Mouse (Mus musculus): ENCODE measurements around the gene Alox5ap. TPM values are rescaled to one million over a fixed set of nuclear protein-coding genes. Genes with fewer than 3 reads are reported as not detected.

Alox5ap gene
- 4.5 and 4.9 TPM in 2 replicates for polyA plus RNA-seq (2016; fragmentation: Nextera tagmentation; extraction: Ambion mirVana)

DNA sequence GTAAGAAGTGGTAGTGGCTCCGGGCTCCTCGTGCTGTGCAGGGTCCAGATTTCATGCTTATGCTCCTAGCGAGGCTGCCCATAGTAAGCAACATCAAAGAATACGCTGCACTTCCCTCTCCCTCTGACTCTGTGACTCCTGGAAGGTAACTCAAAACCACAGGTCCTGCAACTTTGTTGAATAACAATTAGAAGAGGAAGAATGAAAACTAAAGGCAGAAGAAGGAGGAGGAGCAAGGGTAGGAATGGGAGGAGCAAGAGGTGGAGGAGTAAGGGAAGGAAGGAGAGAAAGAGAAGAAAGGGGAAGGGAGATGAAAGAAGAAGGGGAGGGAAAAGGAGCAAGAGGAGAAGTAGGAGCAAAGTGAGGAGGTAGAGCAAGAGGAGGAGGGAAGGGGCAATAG is at the start of gene Alox5ap:
Alox5ap (plus strand) TSS at position 363 of the 400 bp plus-strand sequence.
- H3K4me2 ChIP-seq: no peak within 1 kb of the TSS
- H3K4me1 ChIP-seq (replicated peaks): 0 out of 2 replicates have a peak, but pooled peaks cover 6% of the 10 kb centered on the region
- H3K4me3 ChIP-seq: no peak within 1 kb of the TSS
- no peaks in the 10 kb centered on the region for H3K9me3 ChIP-seq (replicated peaks)
- H3K36me3 ChIP-seq: no peaks in the 10 kb centered on the region
- no peak for ATAC-seq (ENCODE audit: insufficient number of reproducible peaks, low FRiP score)
- H3K27me3 ChIP-seq (replicated peaks): no peaks in the 10 kb centered on the region
- H3K27ac ChIP-seq (ENCODE audit: poor library complexity, severe bottlenecking): no peak within 1 kb of the TSS
- WGBS: 64% methylated on average over 4 of the region's 4 CpGs
- no peak within 1 kb of the TSS for H3K9ac ChIP-seq

DNA sequence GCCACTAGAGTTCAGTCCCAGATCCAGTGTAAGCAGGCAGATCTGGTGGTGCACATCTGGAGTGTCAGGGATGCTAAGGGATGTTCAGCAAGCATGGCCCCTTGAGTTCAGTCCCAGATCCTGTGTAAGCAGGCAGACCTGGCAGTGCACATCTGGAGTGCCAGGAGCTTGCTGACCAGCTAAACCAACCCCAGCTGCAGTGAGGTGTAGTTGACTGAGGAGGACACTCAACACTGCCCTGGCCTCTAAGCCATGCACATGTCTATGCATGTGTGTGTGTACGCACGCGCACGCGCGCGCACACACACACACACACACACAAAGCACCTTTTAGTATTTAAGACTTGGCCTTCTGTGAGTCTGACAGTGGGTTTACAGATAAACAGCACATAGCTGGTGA is 49.0 kb upstream of the Alox5ap start:
- Histone ChIP-seq H3K4me2 (no peak overlapping the region), H3K9me3 (replicated peaks) (no peaks in the 10 kb centered on the region), H3K36me3 (peaks cover 68% of the 10 kb centered on the region), H3K27ac (ENCODE audit: poor library complexity, severe bottlenecking) (no peak overlapping the region), H3K4me3 (no peak overlapping the region), H3K4me1 (replicated peaks) (peaks cover 3% of the 10 kb centered on the region; the same call in 1 of the 2 replicates), H3K9ac (no peak overlapping the region), H3K27me3 (replicated peaks) (no peaks in the 10 kb centered on the region)
- ATAC-seq (ENCODE audit: insufficient number of reproducible peaks, low FRiP score): no peak
- 97% methylated on average over 7 of the region's 7 CpGs for WGBS

DNA sequence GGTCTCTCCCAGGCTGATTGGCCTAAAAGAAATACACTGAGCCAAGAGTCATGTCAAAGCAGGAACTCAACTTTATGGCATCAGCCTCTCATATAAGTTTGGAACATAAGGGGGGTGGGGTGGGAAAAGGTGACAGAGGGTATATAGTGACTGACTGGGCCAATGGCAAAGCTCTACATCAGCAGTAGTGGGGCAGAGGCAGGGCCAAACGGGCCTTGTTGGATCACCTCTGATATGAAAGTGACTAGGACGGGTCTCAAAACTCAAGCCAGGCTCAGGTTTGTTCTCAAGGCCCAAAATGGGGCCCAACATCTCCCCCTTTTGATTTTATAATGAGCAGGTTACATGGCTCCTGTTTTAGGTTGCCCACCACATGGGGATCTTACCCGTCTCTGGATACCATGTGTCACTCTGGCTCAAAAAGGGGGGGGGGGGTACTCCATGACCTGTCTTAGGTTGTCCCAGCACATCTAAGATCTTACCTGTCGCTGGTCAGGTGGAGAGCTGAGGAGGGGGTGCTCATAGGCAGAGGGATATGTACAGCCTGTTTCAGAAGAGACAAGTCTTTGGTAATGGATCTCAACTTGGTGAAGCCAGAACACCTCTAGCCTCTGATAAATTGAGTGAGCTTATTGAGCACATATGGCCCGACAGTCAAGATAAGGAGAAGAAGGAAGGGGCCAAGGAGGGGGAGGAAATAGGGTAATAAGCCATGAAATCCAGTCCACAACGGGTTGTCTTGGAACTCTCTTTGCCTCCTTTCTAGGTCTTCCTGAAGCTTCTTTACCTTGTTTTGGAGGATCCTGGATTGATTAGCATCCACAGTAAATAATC is 46.8 kb upstream of the Alox5ap start:
- Histone ChIP-seq H3K9me3 (replicated peaks) (peaks cover 8% of the 10 kb centered on the region; the same call in 1 of the 2 replicates), H3K36me3 (peaks cover 49% of the 10 kb centered on the region), H3K27ac (ENCODE audit: poor library complexity, severe bottlenecking) (no peak overlapping the region), H3K4me1 (replicated peaks) (peaks cover 3% of the 10 kb centered on the region; the same call in 1 of the 2 replicates), H3K4me3 (no peak overlapping the region), H3K9ac (no peak overlapping the region), H3K4me2 (no peak overlapping the region), H3K27me3 (replicated peaks) (no peaks in the 10 kb centered on the region)
- 68% methylated on average over 6 of the region's 6 CpGs for WGBS
- ATAC-seq (ENCODE audit: insufficient number of reproducible peaks, low FRiP score): no peak

DNA sequence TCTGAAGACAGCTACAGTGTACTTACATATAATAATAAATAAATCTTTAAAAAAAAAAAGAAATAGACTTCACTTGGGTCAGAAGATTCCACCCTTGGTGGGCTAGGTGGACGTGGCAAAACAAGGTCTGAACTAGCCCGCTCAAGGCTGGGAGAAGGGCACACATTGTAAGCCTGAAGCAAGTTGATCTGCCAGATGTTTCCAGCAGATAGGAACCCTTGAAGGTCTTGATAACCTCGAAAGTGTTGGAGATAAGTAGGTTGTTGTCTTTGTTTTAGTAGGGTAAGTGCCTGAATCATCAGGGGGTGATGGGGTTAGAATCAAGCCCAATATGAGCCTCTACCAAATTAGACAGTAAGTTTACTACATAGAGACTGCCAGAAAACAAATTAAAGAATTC is 45.1 kb upstream of the Alox5ap start:
- H3K4me3 ChIP-seq: no peak overlapping the region
- no peak overlapping the region for H3K4me2 ChIP-seq
- 33% methylated on average over 3 of the region's 3 CpGs for WGBS

DNA sequence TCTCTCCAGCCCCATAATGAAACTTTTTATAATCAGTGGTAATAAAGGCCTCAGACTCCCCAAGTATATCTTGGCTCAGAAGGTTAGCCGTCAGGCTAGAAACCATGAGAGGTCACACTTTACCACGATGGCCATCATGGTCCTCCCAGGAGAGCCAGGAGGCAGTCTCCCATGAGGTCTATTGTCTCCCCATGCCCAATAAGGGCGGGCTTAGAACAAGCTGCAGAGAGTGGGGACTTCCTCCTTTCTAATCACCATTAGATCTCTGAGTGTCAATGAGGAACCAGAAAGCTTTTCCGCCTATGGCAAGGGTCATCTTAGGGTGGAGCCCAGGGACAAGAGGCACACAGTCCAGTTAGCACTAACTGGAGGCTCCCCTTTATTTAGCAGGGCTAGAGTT is 43.2 kb upstream of the Alox5ap start:
- Histone ChIP-seq H3K36me3 (peaks cover 13% of the 10 kb centered on the region), H3K27ac (ENCODE audit: poor library complexity, severe bottlenecking) (no peak overlapping the region), H3K4me3 (no peak overlapping the region), H3K4me2 (no peak overlapping the region), H3K4me1 (replicated peaks) (no peaks in the 10 kb centered on the region; the same call in 1 of the 2 replicates), H3K9ac (no peak overlapping the region), H3K27me3 (replicated peaks) (no peaks in the 10 kb centered on the region), H3K9me3 (replicated peaks) (peaks cover 9% of the 10 kb centered on the region; the same call in 1 of the 2 replicates)
- ATAC-seq (ENCODE audit: insufficient number of reproducible peaks, low FRiP score): no peak
- WGBS: 90% methylated on average over 4 of the region's 4 CpGs

More for the DNA sequence above, 45.1 kb upstream of the Alox5ap start:
- H3K27me3 ChIP-seq (replicated peaks): no peaks in the 10 kb centered on the region
- no peak overlapping the region for H3K9ac ChIP-seq
- no peak for ATAC-seq (ENCODE audit: insufficient number of reproducible peaks, low FRiP score)
- H3K4me1 ChIP-seq (replicated peaks): peaks cover 3% of the 10 kb centered on the region; the same call in 1 of the 2 replicates
- peaks cover 9% of the 10 kb centered on the region; the same call in 1 of the 2 replicates for H3K9me3 ChIP-seq (replicated peaks)
- peaks cover 31% of the 10 kb centered on the region for H3K36me3 ChIP-seq
- no peak overlapping the region for H3K27ac ChIP-seq (ENCODE audit: poor library complexity, severe bottlenecking)

DNA sequence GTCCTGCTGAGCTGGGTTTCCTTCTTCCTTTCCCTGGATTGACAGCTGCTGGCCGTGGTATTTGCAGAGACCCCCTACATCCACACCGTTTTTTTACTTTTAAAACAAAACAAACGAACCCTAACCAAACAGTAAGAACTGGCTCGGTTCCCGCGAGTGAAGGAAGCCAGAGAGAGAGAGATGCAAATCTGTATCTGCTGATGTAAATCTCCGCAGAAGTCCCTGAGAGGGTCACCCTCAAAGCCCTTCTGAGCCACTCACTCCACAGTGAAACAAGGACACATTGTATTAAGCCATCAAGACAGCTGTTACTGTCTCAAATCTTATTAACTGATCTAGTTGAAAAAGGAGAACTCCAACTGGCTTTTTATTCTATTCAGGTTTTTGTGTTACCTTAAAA is 39.9 kb upstream of the Alox5ap start:
- Histone ChIP-seq H3K9me3 (replicated peaks) (peaks cover 9% of the 10 kb centered on the region; the same call in 1 of the 2 replicates), H3K27me3 (replicated peaks) (no peaks in the 10 kb centered on the region), H3K36me3 (no peaks in the 10 kb centered on the region), H3K4me1 (replicated peaks) (no peaks in the 10 kb centered on the region; the same call in 1 of the 2 replicates), H3K4me3 (no peak overlapping the region), H3K27ac (ENCODE audit: poor library complexity, severe bottlenecking) (no peak overlapping the region), H3K4me2 (no peak overlapping the region), H3K9ac (no peak overlapping the region)
- 15% methylated on average over 7 of the region's 7 CpGs for WGBS
- no peak for ATAC-seq (ENCODE audit: insufficient number of reproducible peaks, low FRiP score)

DNA sequence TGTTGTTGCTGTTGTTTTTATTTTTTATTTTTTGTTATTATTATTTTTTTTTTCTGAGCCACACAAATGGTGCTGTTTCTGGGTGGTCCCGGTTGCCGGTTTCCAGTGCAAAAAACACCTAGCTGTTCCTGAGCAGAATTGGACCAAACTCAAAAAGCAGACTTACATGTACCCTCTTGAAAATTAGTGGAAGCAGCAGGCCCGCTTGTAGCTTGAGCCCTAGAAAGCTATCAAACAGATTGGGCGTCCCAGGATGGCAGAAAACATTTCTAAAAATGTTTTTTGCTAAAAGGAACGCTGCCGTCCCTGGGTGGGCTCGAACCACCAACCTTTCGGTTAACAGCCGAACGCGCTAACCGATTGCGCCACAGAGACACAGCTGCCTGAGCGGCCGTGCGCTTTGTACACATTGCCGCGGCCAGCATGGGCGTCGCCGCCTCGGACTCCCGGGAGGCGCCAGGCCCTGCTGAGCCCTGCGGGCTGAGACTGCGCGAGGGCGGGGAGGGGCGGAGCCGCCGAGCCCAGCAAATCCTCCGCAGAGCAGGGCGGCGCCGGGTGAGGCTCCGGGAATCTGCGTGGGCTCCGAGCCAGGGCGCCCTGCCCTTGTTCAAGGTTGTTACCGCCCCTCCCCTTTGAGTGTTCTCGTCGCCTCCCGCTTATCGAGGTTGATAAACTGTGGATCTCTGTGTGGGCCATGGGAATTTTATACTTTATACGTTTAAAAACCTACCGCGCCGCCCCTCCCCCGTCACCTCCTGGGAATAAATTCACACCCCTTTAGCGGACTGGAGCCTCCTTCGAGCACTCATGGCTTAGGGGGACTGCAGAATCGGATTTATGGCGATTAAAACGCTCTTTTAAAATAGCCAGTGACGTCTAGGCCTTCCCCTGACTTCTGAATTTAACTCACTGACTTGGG is 35.6 kb upstream of the Alox5ap start:
- Histone ChIP-seq H3K27ac (ENCODE audit: poor library complexity, severe bottlenecking) (peak overlapping the region; percentile 84), H3K9me3 (replicated peaks) (0 out of 2 replicates have a peak, but pooled peaks cover 2% of the 10 kb centered on the region), H3K4me3 (peak overlapping the region; percentile 48), H3K9ac (peak overlapping the region; percentile 64), H3K36me3 (no peaks in the 10 kb centered on the region), H3K27me3 (replicated peaks) (no peaks in the 10 kb centered on the region), H3K4me2 (peak overlapping the region; percentile 63), H3K4me1 (replicated peaks) (no peaks in the 10 kb centered on the region; the same call in 1 of the 2 replicates)
- ATAC-seq (ENCODE audit: insufficient number of reproducible peaks, low FRiP score): peak; percentile 100
- 3% methylated on average over 55 of the region's 55 CpGs for WGBS

DNA sequence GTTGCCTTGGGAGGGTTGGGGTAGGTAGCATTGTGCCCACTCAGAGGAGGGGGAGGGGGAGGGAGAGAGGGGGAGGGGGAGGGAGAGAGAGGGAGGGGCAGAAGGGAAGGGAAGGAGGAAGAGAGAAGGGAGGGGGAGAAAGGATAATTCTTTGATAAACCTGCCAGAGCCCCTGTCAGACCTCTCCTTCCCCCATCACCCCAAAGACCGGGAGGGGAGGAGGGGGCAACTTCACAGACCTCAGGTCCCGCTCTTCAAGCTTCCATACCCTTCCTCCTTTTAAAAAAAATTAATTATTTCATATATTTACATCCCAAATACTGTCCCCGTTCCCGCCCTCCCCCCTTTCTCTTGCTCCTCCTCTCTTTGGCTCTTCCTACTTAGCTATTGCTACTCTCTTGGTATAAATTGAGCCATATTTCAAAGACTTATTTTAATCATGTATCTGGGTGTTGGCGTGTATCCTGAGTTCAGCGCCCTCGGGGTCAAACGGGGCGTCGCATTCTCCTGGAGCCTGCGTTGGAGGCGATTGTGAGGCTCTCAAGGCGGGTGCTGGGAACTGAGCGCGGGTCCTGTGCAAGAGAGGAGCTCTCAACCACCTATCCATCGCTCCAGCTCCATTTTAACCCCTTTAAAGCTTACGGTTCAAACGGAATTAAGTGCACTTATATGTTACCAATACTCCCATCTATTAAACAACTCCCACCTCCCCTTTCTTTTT is 34.8 kb upstream of the Alox5ap start:
- WGBS: 68% methylated on average over 18 of the region's 18 CpGs

DNA sequence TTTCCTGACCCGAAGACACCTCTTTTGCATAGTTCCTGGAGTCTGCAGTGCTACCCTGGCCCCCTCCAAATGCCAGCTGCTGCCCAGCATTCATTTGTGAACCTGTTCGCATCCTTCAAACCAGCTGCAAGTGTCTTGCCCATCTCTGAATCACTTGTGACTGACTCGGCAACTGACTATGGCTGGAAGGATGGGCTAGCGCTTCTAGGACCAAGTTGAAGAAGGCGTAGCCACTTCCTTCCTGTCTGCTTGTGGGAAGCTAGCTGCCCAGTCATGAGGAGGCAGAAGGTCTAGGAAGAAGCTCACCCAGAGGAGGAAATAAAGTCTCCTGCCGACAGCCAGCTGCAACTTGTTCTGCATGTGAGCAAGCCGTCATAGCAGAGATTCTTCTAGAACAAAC is 29.6 kb upstream of the Alox5ap start:
- Histone ChIP-seq H3K4me2 (no peak overlapping the region), H3K9ac (no peak overlapping the region), H3K27me3 (replicated peaks) (no peaks in the 10 kb centered on the region), H3K9me3 (replicated peaks) (0 out of 2 replicates have a peak, but pooled peaks cover under 1% of the 10 kb centered on the region), H3K4me1 (replicated peaks) (peaks cover 11% of the 10 kb centered on the region; the same call in 1 of the 2 replicates), H3K27ac (ENCODE audit: poor library complexity, severe bottlenecking) (no peak overlapping the region), H3K4me3 (no peak overlapping the region), H3K36me3 (no peaks in the 10 kb centered on the region)
- WGBS: 65% methylated on average over 7 of the region's 7 CpGs
- no peak for ATAC-seq (ENCODE audit: insufficient number of reproducible peaks, low FRiP score)

More for the DNA sequence above, 34.8 kb upstream of the Alox5ap start:
- Histone ChIP-seq H3K4me3 (peak overlapping the region; percentile 48), H3K27me3 (replicated peaks) (no peaks in the 10 kb centered on the region), H3K27ac (ENCODE audit: poor library complexity, severe bottlenecking) (peak overlapping the region; percentile 84), H3K36me3 (no peaks in the 10 kb centered on the region), H3K9me3 (replicated peaks) (0 out of 2 replicates have a peak, but pooled peaks cover 2% of the 10 kb centered on the region), H3K4me2 (peak overlapping the region; percentile 63), H3K9ac (peak overlapping the region; percentile 64), H3K4me1 (replicated peaks) (no peaks in the 10 kb centered on the region; the same call in 1 of the 2 replicates)
- 0 out of 2 replicates have a peak, but pooled peaks have one; percentile 0 for ATAC-seq (ENCODE audit: insufficient number of reproducible peaks, low FRiP score)

DNA sequence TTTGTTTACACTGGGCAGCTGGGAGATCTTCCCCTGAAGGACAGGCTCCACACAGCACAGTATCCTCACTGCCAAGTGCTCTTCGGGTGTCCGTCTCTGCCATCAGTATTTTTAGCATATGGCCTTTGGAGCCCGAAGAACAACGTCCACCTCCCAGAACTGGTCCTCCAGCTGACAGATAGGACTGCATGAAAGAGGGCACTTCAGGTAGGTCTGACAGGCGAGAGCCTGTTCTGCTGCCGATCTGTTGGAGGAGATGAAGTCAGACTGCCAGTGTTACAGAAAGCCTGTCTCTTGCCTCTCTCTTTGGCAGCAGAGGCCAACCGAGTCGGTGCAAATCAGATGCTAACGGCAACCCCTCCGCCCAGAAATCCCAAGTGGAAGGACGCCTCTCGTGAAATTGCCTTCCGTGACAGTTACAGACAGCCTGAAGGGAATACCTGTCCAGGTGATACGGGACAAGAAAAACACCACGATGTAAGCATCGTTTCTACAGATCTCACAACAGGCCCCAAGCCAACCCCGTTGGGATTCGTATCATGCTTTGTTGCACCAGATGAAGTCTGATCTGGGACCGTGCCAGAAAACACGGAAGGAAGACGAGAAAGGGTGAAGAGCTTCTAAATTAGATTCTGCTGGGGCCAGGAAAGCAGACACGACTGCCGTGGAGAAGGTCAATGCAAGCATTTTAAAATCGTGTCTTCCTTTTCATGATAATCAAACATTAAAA is 27.2 kb upstream of the Alox5ap start:
- Histone ChIP-seq H3K36me3 (no peaks in the 10 kb centered on the region), H3K4me1 (replicated peaks) (peaks cover 11% of the 10 kb centered on the region; the same call in 1 of the 2 replicates), H3K9ac (no peak overlapping the region), H3K27me3 (replicated peaks) (no peaks in the 10 kb centered on the region), H3K4me3 (no peak overlapping the region), H3K4me2 (no peak overlapping the region), H3K9me3 (replicated peaks) (peaks cover 12% of the 10 kb centered on the region; the same call in 1 of the 2 replicates), H3K27ac (ENCODE audit: poor library complexity, severe bottlenecking) (no peak overlapping the region)
- no peak for ATAC-seq (ENCODE audit: insufficient number of reproducible peaks, low FRiP score)
- WGBS: 65% methylated on average over 24 of the region's 24 CpGs
